Mouse (Mus musculus) T-helper 17 cell (primary cell): ENCODE results near the gene Tmem242.

ENCODE experiments used
- in situ Hi-C, 2 experiments: fragments of 300-600 bp; cut with MboI, MseI; formaldehyde crosslinking; loops; 1 replicate in 1 of 2; 2 replicates in 1 of 2; pipeline ENCODE4 v1.15.1; 2025; ENCODE audit warnings: high pct_unique_total_duplicates in 2 of 2

Tmem242 gene

DNA sequence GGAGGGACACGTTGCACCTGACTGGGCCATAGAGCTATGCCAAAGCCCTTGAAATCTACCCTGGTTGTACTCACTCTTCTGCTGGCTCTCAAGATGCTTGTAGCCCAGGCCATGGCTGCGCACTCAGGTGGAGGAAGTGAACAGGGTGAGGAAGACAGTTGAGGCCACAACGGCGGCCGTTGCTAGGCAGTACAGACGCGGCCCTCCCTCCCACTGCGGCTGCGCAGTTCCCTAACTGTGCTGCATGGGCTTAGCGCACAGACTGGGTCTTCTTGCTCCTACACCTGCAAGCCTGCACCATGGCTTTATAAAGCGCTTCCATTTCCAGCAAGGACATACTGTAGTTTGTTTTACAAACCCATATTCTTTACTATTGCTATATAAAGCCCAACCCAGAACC, 21.5 kb downstream of the Tmem242 start, which contains the start of gene Ldhal6b:
Gene Ldhal6b, minus strand, starts transcription at position 223 of the 400 bp plus-strand sequence.
- in situ Hi-C loops, result no loop called here

- in situ Hi-C loops, result no loop called here
Observed at GRCm38 (mm10) chr17:5416518-5416917, 23.5 kb downstream of the Tmem242 start.

DNA sequence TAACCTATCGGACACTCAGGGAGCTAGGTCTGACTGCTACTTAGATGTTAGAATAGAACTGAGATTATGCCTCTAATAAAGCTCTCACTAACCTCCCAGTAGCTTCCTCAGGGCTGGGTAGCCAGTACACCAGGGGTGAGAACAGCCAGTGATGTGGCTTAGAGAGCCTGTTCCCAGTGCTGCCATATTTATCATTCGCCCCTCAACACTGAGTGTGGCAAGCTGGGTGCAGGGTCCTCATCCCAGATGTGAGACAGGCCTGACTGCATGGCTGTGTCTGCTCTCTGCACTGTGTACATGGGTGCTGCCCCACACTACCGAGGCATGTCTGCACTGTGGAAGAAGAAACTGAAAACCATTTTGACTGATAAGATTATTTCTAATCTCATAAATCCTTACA, 26.0 kb downstream of the Tmem242 start:
- in situ Hi-C loops, result no loop called here

DNA sequence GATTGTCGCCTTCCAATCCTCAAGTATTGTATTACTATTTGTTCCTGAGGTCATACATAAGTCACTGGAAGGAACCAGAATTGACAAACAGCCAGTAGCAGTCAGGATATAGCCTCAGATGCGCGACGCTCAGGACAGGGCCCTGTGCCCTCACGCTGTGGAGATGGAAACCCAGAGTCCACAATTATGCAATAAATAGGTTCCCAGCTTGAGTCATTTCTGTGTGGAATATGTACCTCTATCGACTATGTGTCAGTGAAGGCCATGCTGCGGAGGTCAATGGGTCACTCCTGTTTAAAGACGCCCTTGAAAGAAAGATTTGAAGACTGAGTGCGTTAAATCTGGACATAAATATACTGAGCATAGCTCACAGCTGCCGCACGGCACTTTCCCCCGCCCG, 26.7 kb downstream of the Tmem242 start:
- in situ Hi-C loops, result no loop called here

DNA sequence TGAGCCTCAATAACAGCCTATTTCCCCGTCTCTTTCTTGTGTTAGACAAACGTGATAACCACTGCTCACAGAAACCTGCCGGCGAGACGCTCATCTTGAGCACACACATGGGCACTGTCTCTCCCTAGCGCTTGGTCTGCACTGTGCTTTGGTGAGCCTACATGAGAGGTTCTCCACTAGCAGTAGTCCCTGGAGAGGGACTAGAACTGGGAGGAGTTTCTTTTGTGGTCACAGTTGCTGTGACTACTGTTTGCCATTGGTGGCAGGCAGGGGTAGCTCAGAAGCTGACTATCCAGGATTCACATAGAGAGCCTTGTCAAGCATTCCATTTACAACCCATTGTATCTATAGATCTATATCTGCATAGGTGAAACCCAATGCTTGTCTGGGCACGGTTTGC, 27.3 kb downstream of the Tmem242 start:
- in situ Hi-C loops, result no loop called here

- in situ Hi-C loops, result no loop called here
Observed at GRCm38 (mm10) chr17:5412301-5412700, 27.8 kb downstream of the Tmem242 start.

DNA sequence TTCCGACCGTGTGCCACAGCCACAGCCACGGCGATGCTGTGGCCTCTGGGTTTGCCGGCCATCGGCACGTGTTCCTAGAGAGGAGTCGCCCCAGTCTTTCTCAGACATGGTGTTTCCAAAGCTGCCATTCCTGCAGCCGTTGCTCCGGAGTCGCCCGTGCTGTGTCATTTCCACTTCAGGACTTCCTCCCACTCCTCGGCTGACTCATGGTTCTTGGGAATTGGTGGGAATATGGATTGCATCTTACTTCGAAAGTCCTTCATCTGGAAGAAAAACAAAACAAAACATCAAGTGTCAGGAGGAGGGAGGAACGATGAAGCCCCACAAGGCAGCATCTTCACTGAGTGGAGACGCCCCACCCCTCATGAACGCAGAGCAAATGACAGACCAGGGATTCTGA, 28.9 kb downstream of the Tmem242 start:
- in situ Hi-C loops, result no loop called here

GRCm38 (mm10) chr17:5410336-5410735, 29.7 kb downstream of the Tmem242 start:
- in situ Hi-C loops, result no loop called here

DNA sequence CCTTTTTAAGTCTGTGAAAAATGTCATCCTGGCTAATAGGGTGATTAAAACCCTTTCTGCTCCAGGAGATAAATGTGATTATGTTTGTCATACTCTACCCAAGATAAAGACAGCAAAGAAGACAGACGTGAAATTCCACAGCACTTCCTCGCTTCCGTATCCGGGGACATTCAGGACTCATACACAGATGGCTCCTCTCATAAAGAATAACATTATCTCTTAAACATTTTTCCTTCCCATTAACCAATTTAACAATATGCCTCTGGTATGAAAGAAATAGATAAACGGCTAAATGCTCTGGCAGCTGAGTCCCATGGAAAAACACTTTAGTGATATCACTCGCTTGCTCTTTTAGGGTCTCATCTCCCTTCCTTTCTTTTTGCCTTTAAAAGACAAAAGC, 33.0 kb downstream of the Tmem242 start:
- in situ Hi-C loops, result loop anchor here in 1 of 2 experiments (10.0 kb wide), 1 partner anchor 152 kb away; no protein-coding TSS in a partner anchor

DNA sequence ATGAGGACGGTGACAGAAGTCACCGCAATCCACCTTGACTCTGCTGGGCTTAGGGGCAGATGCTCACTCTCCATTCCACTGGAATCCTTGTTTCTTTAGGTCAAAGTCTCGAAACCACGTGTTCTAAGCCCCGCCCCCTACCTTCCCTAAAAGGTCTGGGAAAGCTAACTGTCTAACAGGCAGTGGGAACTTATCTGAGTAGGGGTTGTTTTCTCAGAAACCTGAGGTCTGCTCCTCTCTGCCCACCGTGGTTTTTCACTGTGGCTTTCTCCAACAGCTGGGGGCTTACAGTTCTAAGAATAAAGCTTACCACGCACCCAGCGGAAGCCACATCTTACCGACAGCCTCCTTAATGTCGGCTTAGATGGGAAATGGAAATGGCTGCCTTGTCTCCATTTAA, 33.5 kb downstream of the Tmem242 start:
- in situ Hi-C loops, result loop anchor here in 1 of 2 experiments (10.0 kb wide), 1 partner anchor 152 kb away; no protein-coding TSS in a partner anchor

DNA sequence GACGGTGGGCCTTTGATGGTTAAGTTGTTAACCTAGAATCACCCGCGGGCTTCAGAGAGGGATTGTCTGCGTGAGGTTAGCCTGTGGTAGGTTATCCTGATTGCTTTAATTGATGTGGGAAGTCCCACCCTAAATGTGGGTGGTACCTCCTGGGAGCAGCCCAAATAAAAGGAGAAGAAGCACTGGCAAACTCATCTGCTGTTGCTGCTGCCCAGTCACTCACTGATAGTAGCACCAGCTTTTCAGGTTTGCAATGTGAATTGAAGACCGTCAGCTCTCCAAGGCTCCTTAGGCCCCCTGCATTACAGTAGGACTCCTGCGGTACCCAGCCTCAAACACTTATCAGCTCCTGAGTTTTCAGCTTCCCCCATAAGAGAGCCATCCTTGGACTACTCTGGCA, 36.2 kb downstream of the Tmem242 start:
- in situ Hi-C loops, result loop anchor here in 1 of 2 experiments (10.0 kb wide), 1 partner anchor 149 kb away; no protein-coding TSS in a partner anchor

DNA sequence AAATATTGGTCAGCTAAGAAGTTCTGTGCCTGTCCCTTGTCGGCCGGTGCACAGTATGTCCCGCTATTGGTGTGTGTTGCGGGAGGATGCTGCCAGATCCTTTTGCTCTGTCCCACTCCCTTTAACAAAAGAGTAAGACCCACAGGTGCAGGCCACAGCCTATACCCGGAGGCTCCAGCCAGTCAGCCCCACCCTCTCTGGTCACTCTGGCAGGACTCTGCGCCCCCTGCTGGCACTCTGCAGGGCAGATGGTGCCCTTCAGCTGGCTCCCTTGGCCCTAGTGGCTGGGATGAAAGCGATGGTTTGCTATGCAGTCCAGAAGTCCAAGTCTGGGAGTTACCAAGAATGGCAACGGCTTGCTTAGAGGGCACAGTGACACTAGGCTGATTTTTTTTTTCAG, 37.4 kb downstream of the Tmem242 start:
- in situ Hi-C loops, result loop anchor here in 1 of 2 experiments (10.0 kb wide), 1 partner anchor 148 kb away; no protein-coding TSS in a partner anchor

DNA sequence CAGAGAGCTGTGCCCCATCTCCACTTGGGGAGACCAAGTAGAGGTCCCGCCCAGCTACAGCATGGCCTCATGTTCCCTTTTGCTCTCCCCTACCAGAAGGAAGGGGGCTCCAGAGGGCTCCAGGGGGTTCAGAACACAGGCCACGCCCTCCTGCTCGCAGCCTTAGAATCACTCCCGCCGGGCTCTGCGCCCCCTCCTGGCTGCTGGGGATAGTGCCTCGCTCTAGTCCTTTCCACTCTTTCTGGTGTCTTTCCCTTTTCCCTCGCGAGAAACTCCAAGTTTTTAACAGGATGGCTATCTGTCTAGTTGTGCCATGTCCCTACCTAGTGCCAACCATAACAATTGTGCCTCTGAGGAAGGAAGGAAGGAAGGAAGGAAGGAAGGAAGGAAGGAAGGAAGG, 38.0 kb downstream of the Tmem242 start:
- in situ Hi-C loops, result loop anchor here in 1 of 2 experiments (10.0 kb wide), 1 partner anchor 147 kb away; no protein-coding TSS in a partner anchor

GRCm38 (mm10) chr17:5401288-5401687, 38.8 kb downstream of the Tmem242 start:
- in situ Hi-C loops, result loop anchor here in 1 of 2 experiments (10.0 kb wide), 1 partner anchor 146 kb away; no protein-coding TSS in a partner anchor

DNA sequence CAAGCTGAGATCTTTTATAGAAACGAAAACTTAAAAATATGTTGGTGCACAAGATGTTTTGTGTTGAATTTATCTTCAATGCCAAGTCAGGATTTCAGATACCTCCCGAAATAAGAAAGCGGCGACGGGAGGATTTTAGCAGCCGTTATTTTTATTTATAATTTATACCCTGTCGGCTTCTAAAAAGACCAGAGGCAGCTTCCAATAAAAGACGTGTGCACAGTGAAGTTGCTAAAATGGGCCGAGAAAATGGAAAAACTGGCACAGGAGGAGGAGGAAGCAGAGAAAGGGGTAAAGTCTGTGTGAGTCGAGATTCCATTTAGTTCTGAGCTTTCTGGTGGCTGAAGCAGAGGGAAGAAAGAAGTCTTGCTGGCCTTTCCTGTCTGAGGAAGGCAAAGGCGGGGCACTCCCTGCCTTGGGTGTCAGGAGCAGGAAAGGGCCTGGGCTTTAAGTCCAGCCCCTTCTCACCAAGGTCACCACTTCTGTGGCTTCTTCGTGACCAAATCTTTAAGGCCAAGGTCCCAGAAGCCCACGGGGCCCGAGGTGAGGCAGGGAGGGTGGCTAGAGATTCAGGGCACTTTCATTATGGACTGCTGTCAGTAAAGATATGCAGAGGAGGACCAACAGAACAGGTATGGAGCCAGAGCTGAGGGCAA, 39.5 kb downstream of the Tmem242 start:
- in situ Hi-C loops, result loop anchor here in 1 of 2 experiments (10.0 kb wide), 1 partner anchor 146 kb away; no protein-coding TSS in a partner anchor

- in situ Hi-C loops, result loop anchor here in 1 of 2 experiments (5.0 kb wide), 1 partner anchor 620 kb away; no protein-coding TSS in a partner anchor
Observed at GRCm38 (mm10) chr17:5397148-5398007, 42.7 kb downstream of the Tmem242 start.

DNA sequence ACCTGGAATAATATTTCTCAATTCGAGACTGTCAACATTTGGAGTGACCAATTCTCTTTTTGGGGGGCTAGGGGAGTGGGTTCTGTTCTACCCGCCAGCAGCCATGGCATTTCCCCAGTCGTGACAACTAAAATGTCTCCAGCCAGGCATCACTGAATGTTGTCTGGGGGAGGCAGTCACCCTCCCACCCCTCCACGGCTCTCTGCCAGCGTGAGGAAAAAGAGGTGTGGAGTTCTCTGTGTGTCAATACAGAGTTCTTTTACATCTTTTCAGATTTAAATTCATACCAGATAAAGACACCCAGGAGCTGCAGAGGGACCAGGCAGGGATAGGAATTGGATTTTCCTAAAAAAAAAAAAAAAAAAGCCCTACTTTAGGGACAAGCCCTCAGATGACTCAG, 43.8 kb downstream of the Tmem242 start:
- in situ Hi-C loops, result loop anchor here in 1 of 2 experiments (5.0 kb wide), 1 partner anchor 619 kb away; no protein-coding TSS in a partner anchor

DNA sequence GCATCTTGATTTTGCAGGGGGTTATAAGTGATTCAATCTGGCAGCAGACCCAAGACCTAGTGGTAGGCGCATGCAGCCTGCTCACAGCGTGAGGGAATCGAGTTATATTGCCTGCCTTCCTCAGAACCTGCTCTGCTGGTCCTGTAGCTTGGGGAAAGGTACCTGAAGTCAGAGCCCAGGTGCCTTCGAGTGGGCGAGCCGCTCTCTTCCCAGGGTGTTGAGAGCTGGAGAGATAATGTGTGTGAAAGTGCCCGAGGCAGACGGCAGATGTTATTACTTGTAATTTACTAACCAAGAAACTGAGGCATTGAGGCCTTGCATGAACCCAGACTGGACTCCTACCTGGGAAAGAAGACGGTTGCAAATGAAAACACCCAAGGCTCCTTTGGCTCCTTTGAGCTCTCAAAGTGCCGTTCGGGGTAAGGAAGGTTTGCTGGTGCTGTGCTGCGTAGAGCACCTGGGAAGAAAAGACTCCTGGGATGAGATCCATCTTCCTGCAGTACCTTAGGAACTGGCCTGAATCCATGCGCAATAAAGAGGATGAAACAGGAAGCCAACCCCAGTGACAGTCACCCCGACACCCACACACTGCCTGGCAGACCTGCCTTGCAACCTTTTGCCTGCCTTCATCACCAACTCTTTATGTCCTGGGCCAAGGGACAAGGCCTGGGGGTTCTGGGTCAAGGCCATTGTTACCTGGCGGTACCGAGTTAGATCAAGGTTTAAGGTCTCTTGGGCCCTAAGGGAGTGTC, 44.4 kb downstream of the Tmem242 start:
- in situ Hi-C loops, result loop anchor here in 1 of 2 experiments (5.0 kb wide), 1 partner anchor 618 kb away; no protein-coding TSS in a partner anchor

DNA sequence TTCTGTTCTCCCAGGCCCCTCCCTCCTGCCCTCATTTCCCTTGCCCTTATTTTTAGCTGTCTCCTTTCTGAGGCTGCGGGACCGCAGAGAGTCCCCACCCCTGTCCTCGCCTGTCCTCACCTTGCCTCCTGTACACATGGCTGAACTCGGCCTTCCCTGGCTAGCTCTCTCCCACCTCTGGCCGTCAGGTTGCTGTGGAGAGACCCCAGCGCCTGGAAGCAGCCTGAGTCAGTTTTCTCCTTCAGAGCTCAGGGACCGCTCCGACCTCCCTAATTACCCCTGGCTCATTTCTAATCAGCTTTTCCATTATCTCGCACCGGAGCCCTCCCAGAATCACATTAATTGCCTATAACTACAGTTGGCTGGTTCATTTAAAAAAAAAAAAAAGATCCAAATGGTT, 49.4 kb downstream of the Tmem242 start:
- in situ Hi-C loops, result no loop called here

- in situ Hi-C loops, result loop anchor here in 1 of 2 experiments (5.0 kb wide), 1 partner anchor 41 kb away; no protein-coding TSS in a partner anchor
Observed at GRCm38 (mm10) chr17:5388351-5388750, 51.7 kb downstream of the Tmem242 start.
